ENCODE assay signal across 8 mouse cellular contexts in genomic region chr11:90687460-90688416, GRCm38 (mm10). TPM values are rescaled to one million over a fixed set of nuclear protein-coding genes. Genes with fewer than 3 reads are reported as not detected.
DNase-seq lines count a peak whose midpoint lies in the region; ATAC-seq lines count a peak whose summit lies in the region.

Tom1l1 (minus strand) TSS chr11:90688366.

- H3K36me3 ChIP-seq in intestine, embryonic 14.5 days (ENCODE audit: control insufficient read depth, insufficient read depth, low read length), result peaks cover 12% of the 10 kb centered on the region

- H3K4me3 ChIP-seq in intestine, embryonic 14.5 days (ENCODE audit: low read depth, low read length), result peak within 1 kb of the TSS; percentile 69

- peak within 1 kb of the TSS; percentile 59 for H3K9ac ChIP-seq in intestine, embryonic 14.5 days (ENCODE audit: low read length)

- no peaks in the 10 kb centered on the region for H3K4me1 ChIP-seq in intestine, embryonic 14.5 days (replicated peaks; ENCODE audit: control insufficient read depth, insufficient read depth, low read length)

- H3K27me3 ChIP-seq in intestine, embryonic 14.5 days (replicated peaks; ENCODE audit: control insufficient read depth, insufficient read depth, low read length), result no peaks in the 10 kb centered on the region

- H3K4me2 ChIP-seq in intestine, embryonic 14.5 days (ENCODE audit: low read length), result peak within 1 kb of the TSS; percentile 71

- H3K27ac ChIP-seq in intestine, embryonic 14.5 days (ENCODE audit: low read depth), result peak within 1 kb of the TSS; percentile 5; the same call in 1 of the 2 replicates

- ATAC-seq in intestine, embryonic 14.5 days (replicated peaks; ENCODE audit: low FRiP score, low TSS enrichment, low read depth), result peak; percentile 94

- 5% methylated on average over 46 of the region's 47 CpGs for WGBS in intestine, embryonic 14.5 days

- peak; percentile 88 for DNase-seq in adrenal gland, postnatal 10 days
- peak; percentile 86 for DNase-seq in embryo, embryonic 11 days
- DNase-seq in gastrocnemius, postnatal 14 days, result peak; percentile 82
- DNase-seq in intestine, embryonic 14.5 days (ENCODE audit: low spot score), result peak; percentile 84
- peak; percentile 48 to 79 for DNase-seq in left cerebral cortex, adult 8-10 months (ENCODE audit: low spot score in 2 of 2)
- peak; percentile 80 to 87 for DNase-seq in lung, postnatal 4 days
- DNase-seq in right cerebral cortex, postnatal 14 days, result peak; percentile 76
- no peak for DNase-seq in T-cell, adult 2 months (ENCODE audit: low spot score)

- H3K9me3 ChIP-seq in intestine, embryonic 14.5 days (ENCODE audit: control insufficient read depth, low read length), result no peaks in the 10 kb centered on the region

- intact Hi-C loops in gastrocnemius, postnatal 14 days (cut with DNase I; ENCODE audit: low total_unique reads), result no loop called here

RNA-seq across cellular contexts. Expression of gene Tom1l1, which starts in this region (rescaled TPM):
- total RNA-seq in adrenal gland, postnatal 10 days (2021), result 10 to 100 TPM; 25.0 to 31.4 TPM
- 10 to 100 TPM; 12.7 to 13.6 TPM for total RNA-seq in gastrocnemius, postnatal 14 days (2021)
- polyA plus RNA-seq in intestine, embryonic 14.5 days (2014; fragmentation: Nextera tagmentation; extraction: Ambion mirVana), result 42.2 and 46.1 TPM in 2 replicates
- total RNA-seq in left cerebral cortex, adult 8-10 months (2022), result 10 to 100 TPM; 30.8 to 33.9 (median 31.5) TPM
